Mouse (Mus musculus) urinary bladder, postnatal 14 days (tissue): ENCODE measurements at regions not wholly inside any gene's neighbourhood (a gene's known extent, or its start where the extent isn't known, plus 50 kb on each side); places are given as distances from the start of the nearest gene placed in this dataset.
"Not testable (repeated sequence)": the region's sequence is repeated elsewhere in the genome, so short reads cannot be mapped to it uniquely, and the experiment has no call there.

Experiments
- DNase-seq: peaks from one replicate; pipeline ENCODE4 v3.0.0; 2021; ENCODE audit warnings: low spot score

DNA sequence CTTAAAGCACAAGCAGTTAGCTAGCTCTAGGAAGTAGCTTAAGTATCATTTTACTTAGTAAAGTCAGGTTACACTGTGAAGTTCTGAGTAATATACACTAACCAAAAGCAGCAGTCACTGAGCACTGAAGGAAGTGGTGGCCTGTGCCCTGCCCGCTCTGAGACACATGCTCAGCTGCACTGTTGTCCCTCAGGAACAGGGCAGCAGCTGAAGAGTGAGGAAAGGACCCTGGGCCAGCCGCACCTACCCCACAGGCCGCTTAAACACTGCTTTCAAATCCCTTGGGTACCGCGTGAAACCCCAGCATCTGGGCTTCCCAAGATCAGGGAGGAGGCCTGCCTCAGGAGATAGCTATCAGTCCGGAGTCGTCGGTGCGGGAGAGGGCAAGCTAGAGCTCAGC, 385.1 kb downstream of the Gm8797 start:
- not testable (repeated sequence) for DNase-seq

DNA sequence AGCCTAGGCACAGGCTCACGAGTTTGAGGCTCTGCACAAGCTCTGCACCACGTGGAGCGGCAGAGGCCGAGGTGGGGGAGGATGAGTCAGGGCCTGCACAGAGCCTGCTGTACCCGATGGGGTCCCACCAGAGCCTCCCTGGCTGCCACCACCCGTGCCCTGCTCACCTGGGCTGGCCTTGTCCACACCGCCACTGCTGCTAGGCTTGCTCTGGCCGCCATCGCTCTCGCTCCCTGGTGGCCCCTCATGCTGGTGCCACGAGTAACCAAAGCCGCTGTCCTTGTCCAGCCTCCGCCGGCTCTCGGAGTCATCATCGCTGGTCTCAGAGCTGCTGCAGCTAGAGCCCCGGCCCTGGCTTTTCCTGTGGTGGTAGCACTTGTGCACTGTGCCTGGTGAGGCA, 386.8 kb downstream of the Gm8797 start:
- no peak for DNase-seq

DNA sequence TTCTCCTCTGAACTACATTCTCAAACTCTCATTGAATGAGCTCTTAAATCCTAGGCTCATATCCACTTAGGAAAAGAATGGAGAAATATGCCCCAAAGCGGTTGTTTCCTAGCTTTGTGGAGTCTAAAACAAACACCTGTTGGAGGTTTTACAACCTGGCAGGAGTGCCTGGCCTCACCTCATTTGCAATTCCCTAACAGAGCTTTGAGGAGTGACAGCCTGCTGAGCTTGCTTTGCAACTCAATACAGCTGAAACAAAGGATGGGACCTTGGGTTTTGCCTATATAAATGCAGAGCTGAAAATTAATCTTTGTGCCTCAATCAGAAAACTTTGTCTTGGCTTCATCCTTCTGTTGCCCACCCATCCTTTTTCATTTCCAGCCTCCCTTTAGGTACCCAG, 423.2 kb downstream of the Gm8797 start:
- no peak for DNase-seq

DNA sequence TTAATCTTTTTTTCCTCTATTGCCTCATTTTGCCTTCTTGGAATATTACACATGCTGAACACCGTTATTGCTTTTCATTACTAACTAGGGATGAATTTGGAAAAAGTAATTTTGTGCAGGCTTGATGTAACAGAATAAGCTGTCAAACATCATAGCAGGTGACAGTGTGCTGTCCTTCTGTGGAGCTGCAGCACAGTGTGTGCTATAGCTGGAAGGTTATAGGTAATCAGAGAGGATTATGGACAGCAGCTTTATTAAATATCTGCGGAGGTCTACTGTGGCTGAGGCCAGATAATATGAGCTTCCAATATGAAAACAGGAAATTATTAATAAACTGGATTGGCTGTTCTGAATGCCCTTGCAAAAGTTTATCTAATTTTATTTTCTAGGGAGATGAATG, 431.9 kb downstream of the Gm8797 start:
- DNase-seq: no peak

DNA sequence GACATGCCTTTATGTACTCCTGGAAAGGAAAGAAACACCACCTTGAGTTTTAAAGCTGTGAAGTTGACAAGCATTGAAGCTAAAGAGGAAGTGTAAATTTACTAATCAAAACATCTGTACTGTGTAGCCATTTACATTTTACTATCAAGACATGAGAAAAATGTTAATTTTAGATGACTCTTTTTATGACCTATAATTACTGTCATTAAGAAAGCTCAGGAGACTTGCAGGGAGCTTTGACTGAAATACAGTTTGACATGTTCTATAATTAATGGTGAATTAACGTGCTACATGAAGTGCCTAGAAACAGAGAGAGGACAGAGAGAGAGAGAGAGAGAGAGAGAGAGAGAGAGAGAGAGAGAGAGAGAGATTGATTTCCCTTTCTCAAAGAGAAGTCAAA, 432.8 kb downstream of the Gm8797 start:
- no peak for DNase-seq

DNA sequence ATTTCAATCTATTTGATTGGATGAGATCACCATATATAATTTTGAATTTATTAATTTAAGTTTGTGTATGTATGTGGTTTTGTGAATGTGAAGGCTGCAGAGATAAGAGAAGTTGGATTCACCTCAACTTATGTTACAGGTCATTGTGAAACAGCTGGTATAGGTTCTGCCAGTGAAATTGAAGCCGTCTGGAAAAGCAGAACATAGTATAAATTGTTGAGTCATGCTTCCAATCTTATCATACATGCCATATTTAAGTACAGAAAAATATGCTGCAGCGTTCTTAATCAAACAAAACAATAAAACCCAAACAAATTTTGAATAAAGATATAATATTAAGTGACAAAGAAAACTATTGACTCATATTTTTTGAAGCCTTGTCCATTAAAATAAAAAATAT, 415.6 kb downstream of the 1700008P02Rik start:
- no peak for DNase-seq

DNA sequence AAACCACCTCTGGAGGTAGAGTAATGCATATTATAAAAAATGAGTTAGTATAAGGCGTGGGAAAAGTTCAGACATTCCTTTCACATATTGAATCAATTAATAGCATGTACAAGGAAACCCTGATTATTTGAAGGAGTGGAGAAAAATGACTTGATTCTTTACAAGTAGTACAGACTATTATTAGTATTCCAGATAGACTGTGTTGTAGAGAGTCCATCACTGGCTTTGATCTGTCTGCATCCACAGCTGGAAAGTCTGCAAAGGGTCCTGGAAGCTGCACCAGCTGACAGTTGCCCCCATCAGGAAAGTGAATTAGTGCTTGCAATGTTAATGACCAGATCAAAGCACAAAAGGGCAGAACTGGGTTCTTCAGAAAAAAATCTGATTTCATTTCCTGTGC, 391.6 kb downstream of the 1700008P02Rik start:
- no peak for DNase-seq
